Mouse (Mus musculus): ENCODE results near the gene Ccdc63.
"Not testable (repeated sequence)": the region's sequence is repeated elsewhere in the genome, so short reads cannot be mapped to it uniquely, and the experiment has no call there.

Gene Ccdc63

GRCm38 (mm10) chr5:122140723-122141122 is at the start of gene Ccdc63:
Gene Ccdc63, minus strand, starts transcription at chr5:122140823.
- in situ Hi-C loops (cut with MboI, MseI): no loop called here

- in situ Hi-C loops (cut with MboI, MseI): loop anchor here (5.0 kb wide), 1 partner anchor 153 kb away; no protein-coding TSS in a partner anchor
These were observed 48.5 kb upstream of the Ccdc63 start for GRCm38 (mm10) chr5:122189115-122189514.

DNA sequence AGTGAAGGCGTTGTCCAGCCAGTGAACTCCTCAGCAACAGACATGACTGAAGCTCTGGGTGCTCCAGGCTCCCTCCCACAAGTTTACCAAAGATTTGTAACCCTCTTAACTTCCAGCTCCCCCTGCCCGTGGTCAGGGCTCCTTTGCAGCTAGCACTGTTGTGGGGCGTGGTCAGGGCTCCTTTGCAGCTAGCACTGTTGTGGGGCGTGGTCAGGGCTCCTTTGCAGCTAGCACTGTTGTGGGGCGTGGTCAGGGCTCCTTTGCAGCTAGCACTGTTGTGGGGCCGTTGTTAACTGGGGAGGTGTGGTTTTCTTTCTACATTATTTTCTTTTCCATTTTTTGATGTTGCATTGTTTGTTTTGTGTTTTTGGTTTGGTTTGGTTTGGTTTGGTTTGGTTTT is 44.2 kb upstream of the Ccdc63 start:
- in situ Hi-C loops (cut with MboI, MseI): loop anchor here (5.0 kb wide), 2 partner anchors 72 to 157 kb away; no protein-coding TSS in a partner anchor

- in situ Hi-C loops (cut with MboI, MseI): loop anchor here (5.0 kb wide), 1 partner anchor 73 kb away; no protein-coding TSS in a partner anchor
These were observed 43.7 kb upstream of the Ccdc63 start for GRCm38 (mm10) chr5:122184283-122184806.

DNA sequence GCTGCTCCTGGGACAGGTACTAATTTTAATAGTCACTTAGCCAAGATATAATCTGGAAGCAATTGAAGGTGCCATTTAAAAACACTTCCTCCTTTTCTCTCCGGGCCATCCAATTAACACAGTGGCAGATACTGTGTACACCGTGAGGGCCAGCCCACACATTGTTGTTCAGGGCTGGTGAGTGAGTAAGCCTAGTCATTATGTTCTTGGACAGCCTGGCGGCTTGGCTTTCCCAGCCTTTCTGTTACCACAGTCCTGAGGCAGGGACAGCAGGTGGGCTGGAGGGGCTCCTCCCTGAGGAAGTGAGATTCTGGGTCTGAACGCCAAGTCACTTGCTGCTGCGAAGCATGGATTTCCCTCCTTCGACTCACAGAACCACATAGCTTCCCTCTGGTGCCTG is 39.0 kb upstream of the Ccdc63 start:
- in situ Hi-C loops (cut with MboI, MseI): loop anchor here (5.0 kb wide), 1 partner anchor 78 kb away; no protein-coding TSS in a partner anchor

DNA sequence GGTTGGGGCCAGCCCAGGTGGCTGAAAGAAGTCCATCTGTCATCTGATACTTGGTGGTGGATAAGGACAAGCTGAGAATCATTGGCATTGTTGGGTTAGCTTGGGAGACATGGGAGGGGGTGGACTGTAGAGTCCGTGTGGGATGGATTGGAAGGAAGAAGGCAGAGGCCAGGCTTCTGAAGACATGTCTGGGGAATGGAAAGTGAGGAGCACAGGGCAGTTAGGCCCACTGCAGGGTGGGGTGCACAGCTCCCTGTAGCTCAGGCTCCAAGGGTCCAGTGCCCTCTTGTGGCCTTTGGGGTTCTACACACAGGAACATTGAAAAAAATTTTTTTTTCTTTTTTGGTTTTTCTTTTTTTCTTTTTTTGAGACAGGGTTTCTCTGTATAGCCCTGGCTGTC is 35.8 kb upstream of the Ccdc63 start:
- in situ Hi-C loops (cut with MboI, MseI): no loop called here

DNA sequence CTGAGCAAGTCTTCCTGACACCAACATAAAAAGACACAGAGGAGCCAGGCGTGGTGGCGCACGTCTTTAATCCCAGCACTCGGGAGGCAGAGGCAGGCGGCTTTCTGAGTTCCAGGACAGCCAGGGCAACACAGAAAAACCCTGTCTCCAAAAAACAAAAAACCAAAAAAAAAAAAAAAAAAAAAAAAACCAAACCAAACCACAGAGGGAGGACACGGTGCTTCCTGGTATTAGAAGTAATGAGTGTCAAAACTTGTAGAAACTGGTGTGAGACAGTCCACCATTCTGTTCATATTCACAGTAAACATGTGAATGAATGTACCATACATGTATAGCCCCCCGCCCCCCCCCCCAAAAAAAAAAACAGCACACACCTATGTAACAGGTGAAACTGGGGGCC is 35.3 kb upstream of the Ccdc63 start:
- in situ Hi-C loops (cut with MboI, MseI): no loop called here

DNA sequence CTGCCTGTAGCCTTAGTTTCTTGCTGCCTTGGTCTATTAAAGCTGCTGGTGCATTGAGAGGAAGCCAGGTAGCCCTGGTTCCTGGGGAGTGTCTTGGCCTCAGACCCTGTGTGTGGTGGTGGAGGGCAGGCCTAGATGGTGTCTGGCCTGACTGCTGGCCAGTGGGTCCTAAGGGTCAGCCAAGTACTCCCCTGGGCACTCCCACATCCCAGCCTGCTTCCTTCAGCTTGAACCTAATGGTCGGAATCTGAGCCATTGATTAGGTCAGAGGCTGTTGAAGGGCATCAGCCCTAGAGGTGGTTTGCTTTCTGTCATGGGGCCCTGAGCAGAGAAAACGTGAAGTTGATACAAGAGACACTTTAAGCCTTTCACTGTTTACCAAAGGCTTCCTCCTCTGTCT is 34.8 kb upstream of the Ccdc63 start:
- in situ Hi-C loops (cut with MboI, MseI): no loop called here

DNA sequence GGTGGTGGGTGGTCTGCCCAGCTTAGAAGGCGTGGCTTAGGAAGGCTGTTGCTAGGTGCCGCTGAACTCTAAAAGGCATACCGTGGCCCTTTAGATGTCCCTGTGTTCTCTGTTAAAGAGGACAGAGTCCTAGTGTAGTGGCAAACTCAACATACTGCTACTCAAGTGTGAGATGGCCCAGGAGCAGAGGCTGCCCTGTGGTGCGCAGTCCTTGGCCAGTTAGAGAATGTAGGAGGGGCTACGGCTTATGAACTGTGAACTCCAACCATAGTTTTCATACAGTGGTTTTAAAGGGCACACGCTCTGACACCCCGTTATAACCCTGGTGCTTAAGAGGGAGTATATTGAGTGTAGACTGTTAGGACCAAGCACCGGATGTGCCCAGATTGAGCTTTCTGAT is 30.4 kb upstream of the Ccdc63 start:
- in situ Hi-C loops (cut with MboI, MseI): no loop called here

GRCm38 (mm10) chr5:122168344-122169069 is 27.9 kb upstream of the Ccdc63 start:
- in situ Hi-C loops (cut with MboI, MseI): no loop called here

- in situ Hi-C loops (cut with MboI, MseI): no loop called here
These were observed 26.1 kb upstream of the Ccdc63 start for GRCm38 (mm10) chr5:122166636-122167161.

- in situ Hi-C loops (cut with MboI, MseI): no loop called here
These were observed 24.8 kb upstream of the Ccdc63 start for GRCm38 (mm10) chr5:122165233-122165915.

DNA sequence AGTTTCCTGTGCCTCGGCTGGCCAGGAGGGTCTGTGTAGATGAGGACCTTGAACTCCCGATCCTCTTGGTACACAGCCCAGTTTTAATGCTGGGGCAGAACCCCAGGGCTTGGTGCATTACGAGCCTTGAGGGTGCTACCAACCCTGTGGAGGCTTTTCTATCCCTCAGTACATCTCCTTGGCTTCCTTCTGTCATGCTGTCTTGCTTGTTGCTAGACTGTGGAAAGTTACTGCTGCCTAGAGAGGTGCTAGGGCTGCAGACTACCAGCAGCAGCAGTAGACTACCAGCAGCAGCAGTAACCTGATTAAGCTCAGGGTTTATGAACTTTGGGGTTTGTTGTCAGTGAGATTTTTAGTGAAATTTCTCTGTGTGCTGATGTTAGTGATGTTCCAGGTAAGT is 23.4 kb upstream of the Ccdc63 start:
- in situ Hi-C loops (cut with MboI, MseI): no loop called here

- in situ Hi-C loops (cut with MboI, MseI): no loop called here
These were observed 22.6 kb upstream of the Ccdc63 start for GRCm38 (mm10) chr5:122163194-122163593.

- in situ Hi-C loops (cut with MboI, MseI): no loop called here
These were observed 18.2 kb upstream of the Ccdc63 start for GRCm38 (mm10) chr5:122158557-122159515.

GRCm38 (mm10) chr5:122157827-122158381 is 17.3 kb upstream of the Ccdc63 start, which contains the start of gene Ppp1cc:
Gene Ppp1cc, plus strand, starts transcription at chr5:122158278.
- in situ Hi-C loops (cut with MboI, MseI): no loop called here

DNA sequence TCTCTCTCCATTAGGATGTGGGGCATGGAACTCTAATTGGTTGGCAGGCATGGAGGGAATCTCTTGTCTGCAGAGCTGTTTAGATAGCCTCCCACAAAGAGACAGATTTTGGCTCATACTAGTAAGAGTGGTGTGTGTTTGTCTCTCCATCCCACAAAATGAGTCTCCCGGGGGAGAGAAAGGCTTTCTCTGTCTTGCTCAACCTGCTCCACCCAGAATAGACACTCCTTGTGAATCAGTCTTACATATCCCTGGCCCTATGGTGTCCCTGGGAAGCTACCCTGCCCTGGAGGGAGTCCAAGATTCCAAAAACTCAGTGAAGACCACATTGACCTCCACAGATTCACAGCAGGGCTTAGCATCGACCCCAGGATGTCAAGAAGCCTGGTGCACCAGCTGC is 15.9 kb upstream of the Ccdc63 start:
- in situ Hi-C loops (cut with MboI, MseI): no loop called here

- in situ Hi-C loops (cut with MboI, MseI): no loop called here
These were observed 15.0 kb upstream of the Ccdc63 start for GRCm38 (mm10) chr5:122155613-122156012.

DNA sequence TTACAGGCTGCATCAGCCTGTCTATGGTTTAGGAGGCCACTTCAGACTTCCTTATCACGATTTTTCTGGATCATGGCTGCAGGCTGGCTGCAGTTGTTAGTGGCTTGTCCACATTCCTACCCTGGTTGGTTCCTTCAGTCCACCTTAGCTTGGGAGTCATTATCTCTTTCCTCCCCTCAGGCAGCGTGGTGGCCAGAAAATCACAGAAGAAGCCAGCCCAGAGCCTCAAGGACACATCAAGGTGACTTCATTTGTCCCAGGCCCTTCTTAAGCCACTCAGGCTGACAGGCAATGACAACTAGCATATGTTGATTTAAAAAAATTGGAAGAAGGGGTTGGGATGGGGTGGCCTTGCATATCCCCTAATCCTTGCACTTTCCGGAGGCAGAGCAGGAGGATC is 14.2 kb upstream of the Ccdc63 start:
- in situ Hi-C loops (cut with MboI, MseI): no loop called here

DNA sequence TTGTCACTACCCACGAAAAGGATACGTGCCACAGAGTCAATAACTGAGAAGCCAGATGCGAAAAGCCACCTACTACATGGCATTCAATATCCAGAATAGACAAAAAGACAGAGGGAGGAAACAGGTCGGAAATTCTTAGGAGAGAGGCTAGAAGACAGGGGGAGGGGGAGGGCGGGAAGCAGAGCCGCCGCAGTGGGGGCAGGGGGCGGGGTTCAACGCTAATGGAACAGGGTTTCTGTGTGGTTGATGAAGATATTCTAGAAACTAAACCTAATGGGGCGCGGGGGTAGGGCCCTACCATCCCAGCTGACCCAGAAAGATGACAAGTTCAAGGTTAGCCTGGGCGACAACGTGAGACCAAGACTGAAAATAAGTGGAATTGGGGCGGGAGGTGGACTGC is 13.4 kb upstream of the Ccdc63 start:
- in situ Hi-C loops (cut with MboI, MseI): no loop called here

GRCm38 (mm10) chr5:122152508-122152907 is 11.9 kb upstream of the Ccdc63 start:
- in situ Hi-C loops (cut with MboI, MseI): not testable (repeated sequence)
